Comparison of ENCODE assay signal across 8 mouse cellular contexts in genomic region chr4:108032352-108032849, GRCm38 (mm10).
DNase-seq lines count a peak whose midpoint lies in the region; ATAC-seq and TF ChIP-seq lines count a peak whose summit lies in the region.

No protein-coding gene starts in this region.

- H3K9ac ChIP-seq in liver, adult 2 months (ENCODE audit: low read depth, low read length) = no peak overlapping the region
- H3K9ac ChIP-seq in intestine, postnatal 0 days (ENCODE audit: low read depth, low read length) = peak overlapping the region; percentile 55; the same call in 1 of the 2 replicates
- H3K9ac ChIP-seq in neural tube, embryonic 13.5 days = peak overlapping the region; percentile 70; the same call in 1 of the 2 replicates

- peak overlapping the region; percentile 99 for H3K4me2 ChIP-seq in intestine, postnatal 0 days (replicated peaks; ENCODE audit: low read depth)
- H3K4me2 ChIP-seq in neural tube, embryonic 13.5 days = peak overlapping the region; percentile 99

- no peak for TF ChIP-seq POLR2A in liver, adult 2 months (IDR thresholded peaks at IDR 0.05; ENCODE audit: extremely low read depth, insufficient read depth, low read length)

- WGBS in liver, adult 2 months = 62% methylated on average over 11 of the region's 11 CpGs
- WGBS in intestine, postnatal 0 days = 56% methylated on average over 11 of the region's 11 CpGs
- 34% methylated on average over 11 of the region's 11 CpGs for WGBS in neural tube, embryonic 13.5 days

- H3K79me2 ChIP-seq in liver, adult 2 months (ENCODE audit: control insufficient read depth, insufficient read depth, low read length) = no peaks in the 10 kb centered on the region

- peaks cover 2% of the 10 kb centered on the region; the same call in 1 of the 2 replicates for H3K27me3 ChIP-seq in liver, adult 2 months (ENCODE audit: control insufficient read depth, insufficient read depth, low read length)
- H3K27me3 ChIP-seq in intestine, postnatal 0 days (replicated peaks; ENCODE audit: control insufficient read depth, insufficient read depth, low read length) = peaks cover 18% of the 10 kb centered on the region
- peaks cover 61% of the 10 kb centered on the region for H3K27me3 ChIP-seq in neural tube, embryonic 13.5 days

- H3K4me3 ChIP-seq in liver, adult 2 months (ENCODE audit: insufficient read depth, low read depth, low read length) = no peak overlapping the region
- peak overlapping the region; percentile 59 for H3K4me3 ChIP-seq in intestine, postnatal 0 days (ENCODE audit: low read depth, low read length)
- H3K4me3 ChIP-seq in neural tube, embryonic 13.5 days = peak overlapping the region; percentile 56

- H3K9me3 ChIP-seq in intestine, postnatal 0 days (ENCODE audit: control insufficient read depth) = no peaks in the 10 kb centered on the region
- no peaks in the 10 kb centered on the region for H3K9me3 ChIP-seq in neural tube, embryonic 13.5 days

- peaks cover 3% of the 10 kb centered on the region; the same call in 1 of the 2 replicates for H3K4me1 ChIP-seq in liver, adult 2 months (ENCODE audit: control insufficient read depth, insufficient read depth, low read length)
- no peaks in the 10 kb centered on the region; the same call in 1 of the 2 replicates for H3K4me1 ChIP-seq in intestine, postnatal 0 days (replicated peaks; ENCODE audit: control insufficient read depth, insufficient read depth, low read length)
- H3K4me1 ChIP-seq in neural tube, embryonic 13.5 days (replicated peaks) = peaks cover 17% of the 10 kb centered on the region

- no peak for TF ChIP-seq CTCF in liver, adult 2 months (IDR thresholded peaks at IDR 0.05; ENCODE audit: low read depth, low read length)
- TF ChIP-seq CTCF in intestine, postnatal 0 days (IDR thresholded peaks at IDR 0.05; ENCODE audit: low read depth) = no peak

- ATAC-seq in intestine, postnatal 0 days = no peak
- ATAC-seq in neural tube, embryonic 13.5 days (ENCODE audit: low read depth) = no peak

- H3K27ac ChIP-seq in liver, adult 2 months (replicated peaks; ENCODE audit: insufficient read depth, low read depth, low read length) = no peak overlapping the region
- no peak overlapping the region for H3K27ac ChIP-seq in intestine, postnatal 0 days (ENCODE audit: low read depth, low read length)
- no peak overlapping the region for H3K27ac ChIP-seq in neural tube, embryonic 13.5 days (replicated peaks)

- peak; percentile 15 for DNase-seq in liver, adult 2 months (ENCODE audit: extremely low read depth, low read depth, low spot score)
- DNase-seq in liver = no peak
- peak; percentile 88 for DNase-seq in fat pad, adult 2 months (ENCODE audit: extremely low read depth, low read depth, low spot score)
- no peak for DNase-seq in spleen, postnatal 4 days (ENCODE audit: low spot score in 2 of 2)
- DNase-seq in layer of hippocampus, postnatal 10 days (ENCODE audit: low spot score in 2 of 2) = no peak
- DNase-seq in layer of hippocampus, adult 18-20 months (ENCODE audit: low spot score in 2 of 2) = no peak

- H3K36me3 ChIP-seq in liver, adult 2 months (ENCODE audit: control insufficient read depth, insufficient read depth, low read length) = no peaks in the 10 kb centered on the region
- H3K36me3 ChIP-seq in intestine, postnatal 0 days (ENCODE audit: control insufficient read depth, insufficient read depth) = no peaks in the 10 kb centered on the region
- no peaks in the 10 kb centered on the region for H3K36me3 ChIP-seq in neural tube, embryonic 13.5 days

Comparison
In these comparisons a context has a peak if more than half of its experiments do, and no peak if none do; other contexts are left out.
1. DNase-seq: peak in liver, adult 2 months (single experiment) and fat pad, adult 2 months (single experiment); none in liver (single experiment), spleen, postnatal 4 days (0 of 2), layer of hippocampus, postnatal 10 days (0 of 2) and layer of hippocampus, adult 18-20 months (0 of 2).